20 mouse cellular contexts compared by ENCODE assay signal in the genomic region with DNA sequence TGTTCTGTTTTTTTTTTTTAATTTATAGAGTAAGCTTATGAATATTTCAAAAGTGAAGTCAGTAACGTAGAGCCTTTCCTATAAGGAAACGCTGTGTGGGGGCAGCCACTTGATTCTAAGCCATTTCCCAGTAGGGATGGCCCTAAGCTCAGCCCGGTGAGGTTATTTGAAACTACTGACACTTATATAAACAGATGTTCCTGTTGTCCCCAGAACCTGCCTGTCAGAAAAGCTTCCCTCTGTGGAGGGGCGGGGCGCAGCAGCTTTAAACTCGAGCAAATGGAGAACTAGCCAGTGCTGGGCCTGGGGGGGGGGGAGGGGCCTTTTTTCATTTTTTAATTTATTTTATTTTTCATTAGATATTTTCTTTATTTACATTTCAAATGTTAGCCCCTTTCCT.
A peak's percentile ranks its signal among the peaks of the same experiment; 100 is the strongest.
DNase-seq lines count a peak whose midpoint lies in the region; ATAC-seq and TF ChIP-seq lines count a peak whose summit lies in the region.
"Had no signal": no experiment of that assay in that cellular context is flagged by ENCODE, and none has a peak within 500 bp of the region (broad histone marks: within the 10 kb centered on the region; RNA-seq: fewer than 3 reads in every experiment).

No protein-coding gene starts in this region.

- no peak for ATAC-seq in liver, embryonic 12.5 days
- no peak for ATAC-seq in forebrain, postnatal 0 days
- ATAC-seq in CD4-positive, CD25-positive, alpha-beta regulatory T cell, adult 4 months, result no peak
- ATAC-seq: forebrain, embryonic 14.5 days; midbrain, embryonic 13.5 days had no signal

- TF ChIP-seq POLR2A in bone marrow macrophage, adult 2 months (IDR thresholded peaks at IDR 0.05; ENCODE audit: borderline replicate concordance, low read depth, low read length), result no peak

- no peak for TF ChIP-seq CTCF in bone marrow macrophage, adult 2 months (IDR thresholded peaks at IDR 0.05; ENCODE audit: low read depth, low read length)
- TF ChIP-seq CTCF in forebrain, postnatal 0 days (IDR thresholded peaks at IDR 0.05; ENCODE audit: low read depth), result no peak

- H3K4me3 ChIP-seq in bone marrow macrophage, adult 2 months (ENCODE audit: insufficient read depth, low read length), result no peak overlapping the region
- H3K4me3 ChIP-seq in liver, embryonic 12.5 days, result no peak overlapping the region
- H3K4me3 ChIP-seq in megakaryocyte, embryonic 14.5 days (replicated peaks), result peak overlapping the region; percentile 42
- H3K4me3 ChIP-seq in forebrain, postnatal 0 days (ENCODE audit: low read depth, low read length), result no peak overlapping the region
- no peak overlapping the region for H3K4me3 ChIP-seq in midbrain, embryonic 10.5 days
- H3K4me3 ChIP-seq: embryonic facial prominence, embryonic 12.5 days; hindbrain, embryonic 12.5 days; layer of hippocampus, adult 2 months; midbrain, embryonic 13.5 days; stomach, embryonic 15.5 days had no signal

- H3K36me3 ChIP-seq in liver, embryonic 12.5 days, result no peaks in the 10 kb centered on the region
- no peaks in the 10 kb centered on the region for H3K36me3 ChIP-seq in megakaryocyte, embryonic 14.5 days (replicated peaks; ENCODE audit: low read length)
- no peaks in the 10 kb centered on the region; the same call in 1 of the 2 replicates for H3K36me3 ChIP-seq in forebrain, postnatal 0 days (ENCODE audit: insufficient read depth)
- no peaks in the 10 kb centered on the region for H3K36me3 ChIP-seq in midbrain, embryonic 10.5 days
- H3K36me3 ChIP-seq: embryonic facial prominence, embryonic 12.5 days; midbrain, embryonic 13.5 days; stomach, embryonic 15.5 days had no signal

- peak overlapping the region; percentile 57; the same call in 1 of the 2 replicates for H3K4me2 ChIP-seq in liver, embryonic 12.5 days
- H3K4me2 ChIP-seq in forebrain, postnatal 0 days (ENCODE audit: low read depth), result no peak overlapping the region
- H3K4me2 ChIP-seq: embryonic facial prominence, embryonic 12.5 days; heart, embryonic 11.5 days; hindbrain, embryonic 12.5 days; midbrain, embryonic 13.5 days; stomach, embryonic 15.5 days had no signal

- H3K9ac ChIP-seq in liver, embryonic 12.5 days, result no peak overlapping the region
- H3K9ac ChIP-seq in forebrain, postnatal 0 days, result no peak overlapping the region
- H3K9ac ChIP-seq: embryonic facial prominence, embryonic 12.5 days; hindbrain, embryonic 12.5 days; midbrain, embryonic 13.5 days; stomach, embryonic 15.5 days had no signal

- peaks cover 23% of the 10 kb centered on the region for H3K4me1 ChIP-seq in bone marrow macrophage, adult 2 months (ENCODE audit: control insufficient read depth, insufficient read depth, low read length)
- peaks cover 60% of the 10 kb centered on the region for H3K4me1 ChIP-seq in liver, embryonic 12.5 days
- peaks cover 63% of the 10 kb centered on the region for H3K4me1 ChIP-seq in megakaryocyte, embryonic 14.5 days
- H3K4me1 ChIP-seq in forebrain, postnatal 0 days (ENCODE audit: insufficient read depth), result no peaks in the 10 kb centered on the region
- H3K4me1 ChIP-seq in midbrain, embryonic 10.5 days, result peaks cover 7% of the 10 kb centered on the region
- H3K4me1 ChIP-seq: hindbrain, embryonic 12.5 days had no signal

- 0 out of 2 replicates have a peak, but pooled peaks cover 6% of the 10 kb centered on the region for H3K27me3 ChIP-seq in liver, embryonic 12.5 days (replicated peaks)
- peaks cover 73% of the 10 kb centered on the region for H3K27me3 ChIP-seq in megakaryocyte, embryonic 14.5 days (replicated peaks)
- no peaks in the 10 kb centered on the region for H3K27me3 ChIP-seq in forebrain, postnatal 0 days (ENCODE audit: insufficient read depth, low read length)
- H3K27me3 ChIP-seq in midbrain, embryonic 10.5 days (ENCODE audit: low read depth, poor library complexity, severe bottlenecking), result no peaks in the 10 kb centered on the region
- H3K27me3 ChIP-seq: embryonic facial prominence, embryonic 12.5 days; hindbrain, embryonic 12.5 days; midbrain, embryonic 13.5 days; stomach, embryonic 15.5 days had no signal

- WGBS in liver, embryonic 12.5 days (ENCODE audit: insufficient replicate concordance), result 18% methylated on average over 6 of the region's 6 CpGs
- 75% methylated on average over 6 of the region's 6 CpGs for whole genome bisulfite sequencing in forebrain, postnatal 0 days
- 62% methylated on average over 6 of the region's 6 CpGs for WGBS in midbrain, embryonic 10.5 days

- H3K9me3 ChIP-seq in liver, embryonic 12.5 days (replicated peaks), result no peaks in the 10 kb centered on the region
- no peaks in the 10 kb centered on the region for H3K9me3 ChIP-seq in megakaryocyte, embryonic 14.5 days
- no peaks in the 10 kb centered on the region for H3K9me3 ChIP-seq in forebrain, postnatal 0 days (ENCODE audit: low read length)
- no peaks in the 10 kb centered on the region for H3K9me3 ChIP-seq in midbrain, embryonic 10.5 days (replicated peaks)
- H3K9me3 ChIP-seq: embryonic facial prominence, embryonic 12.5 days; hindbrain, embryonic 12.5 days; midbrain, embryonic 13.5 days; stomach, embryonic 15.5 days had no signal

- DNase-seq in forebrain, postnatal 0 days, result no peak
- DNase-seq in midbrain, embryonic 10.5 days (ENCODE audit: low spot score), result no peak
- no peak for DNase-seq in thymus, postnatal 25 days
- DNase-seq: cerebellum, adult 8-10 months; heart, postnatal 10 days; kidney, adult 18-20 months; layer of hippocampus, postnatal 36 days; right cerebral cortex, postnatal 14 days; thymus, adult 18-20 months had no signal

- peak overlapping the region; percentile 37 for H3K27ac ChIP-seq in bone marrow macrophage, adult 2 months (ENCODE audit: insufficient read depth, low read depth, low read length)
- H3K27ac ChIP-seq in liver, embryonic 12.5 days, result peak overlapping the region; percentile 70; the same call in 1 of the 2 replicates
- no peak overlapping the region for H3K27ac ChIP-seq in forebrain, postnatal 0 days (ENCODE audit: low read depth, low read length)
- H3K27ac ChIP-seq in midbrain, embryonic 10.5 days (replicated peaks), result no peak overlapping the region
- H3K27ac ChIP-seq: hindbrain, embryonic 12.5 days; layer of hippocampus, adult 2 months; midbrain, embryonic 13.5 days; stomach, embryonic 15.5 days had no signal

Comparison
In these comparisons a context has a peak if more than half of its experiments do, and no peak if none do; other contexts are left out.
1. H3K27ac ChIP-seq: peak in bone marrow macrophage, adult 2 months (single experiment) and liver, embryonic 12.5 days (single experiment); none in forebrain, postnatal 0 days (single experiment) and midbrain, embryonic 10.5 days (single experiment).